Mouse (Mus musculus) hindbrain, embryonic 11.5 days (tissue): ENCODE measurements around the gene Atxn1. TPM values are rescaled to one million over a fixed set of nuclear protein-coding genes. Genes with fewer than 3 reads are reported as not detected.

Source experiments
- ATAC-seq: fragments of 200-750 bp; cut with Nextera tagmentation; 2 replicates; pipeline ENCODE4 v1.8.0; 2017; ENCODE audit warnings: mild to moderate bottlenecking, moderate TSS enrichment, moderate library complexity; ENCODE audit not compliant: low FRiP score
- DNase-seq: peaks from one replicate; pipeline ENCODE4 v3.0.0-alpha.2; 2015; ENCODE audit warnings: low spot score
- H3K27ac ChIP-seq: fragments of 300-500 bp; sonication (generic); 2 replicates; pipeline ENCODE4 v1.5.1; 2014; ENCODE audit warnings: mild to moderate bottlenecking, low read depth, low read length
- H3K27me3 ChIP-seq: fragments of 300-500 bp; sonication (generic); 2 replicates; pipeline ENCODE4 v1.6.1; 2014; ENCODE audit warnings: mild to moderate bottlenecking, low read length, moderate library complexity, mixed read lengths; ENCODE audit not compliant: control insufficient read depth, insufficient read depth
- H3K36me3 ChIP-seq: fragments of 300-500 bp; sonication (generic); 2 replicates; pipeline ENCODE4 v1.6.1; 2014; ENCODE audit warnings: mild to moderate bottlenecking, low read length, moderate library complexity, mixed read lengths; ENCODE audit not compliant: control insufficient read depth, insufficient read depth
- H3K4me1 ChIP-seq: fragments of 300-500 bp; sonication (generic); replicated peaks from 2 replicates; pipeline ENCODE4 v1.6.1; 2014; ENCODE audit warnings: low read length, mixed read lengths; ENCODE audit not compliant: control insufficient read depth, insufficient read depth
- H3K4me2 ChIP-seq: fragments of 300-500 bp; sonication (generic); replicated peaks from 2 replicates; pipeline ENCODE4 v1.6.1; 2014; ENCODE audit warnings: mild to moderate bottlenecking, low read depth, low read length
- H3K4me3 ChIP-seq: fragments of 300-500 bp; sonication (generic); 2 replicates; pipeline ENCODE4 v1.5.1; 2014; ENCODE audit warnings: low read depth, low read length
- H3K9ac ChIP-seq: fragments of 300-500 bp; sonication (generic); 2 replicates; pipeline ENCODE4 v1.6.1; 2014; ENCODE audit warnings: low read depth, low read length
- H3K9me3 ChIP-seq: fragments of 300-500 bp; sonication (generic); 2 replicates; pipeline ENCODE4 v1.6.1; 2016; ENCODE audit warnings: low read length; ENCODE audit not compliant: control insufficient read depth
- WGBS: fragments of 180-500 bp; shearing (Covaris S2); extraction: QIAGEN DNeasy Blood & Tissue Kit; methylation state at CpG from one replicate; pipeline ENCODE4 v1.1.7; 2014; 5-methylcytosine and 5-hydroxymethylcytosine counted together
- polyA plus RNA-seq: library from polyadenylated mRNA; unstranded; fragments of >200 nt; fragmentation: Nextera tagmentation; extraction: Ambion mirVana; gene quantifications from 2 replicates; pipeline ENCODE4 v1.2.1, GENCODE M21; 2014

Gene Atxn1
- polyA plus RNA-seq, 1 experiment from 2014 or later, result 3.2 TPM

GRCm38 (mm10) chr13:45687581-45687980 lies 277.2 kb downstream of the Atxn1 start:
- no peaks in the 10 kb centered on the region for H3K4me1 ChIP-seq
- no peaks in the 10 kb centered on the region for H3K27me3 ChIP-seq
- no peaks in the 10 kb centered on the region for H3K36me3 ChIP-seq
- H3K9me3 ChIP-seq, result no peaks in the 10 kb centered on the region
- no peak overlapping the region for H3K4me2 ChIP-seq
- DNase-seq (no peak), ATAC-seq (no peak)
- H3K4me3 ChIP-seq, result no peak overlapping the region
- no peak overlapping the region for H3K9ac ChIP-seq
- WGBS, result 91% methylated on average over 8 of the region's 8 CpGs
- no peak overlapping the region for H3K27ac ChIP-seq

DNA sequence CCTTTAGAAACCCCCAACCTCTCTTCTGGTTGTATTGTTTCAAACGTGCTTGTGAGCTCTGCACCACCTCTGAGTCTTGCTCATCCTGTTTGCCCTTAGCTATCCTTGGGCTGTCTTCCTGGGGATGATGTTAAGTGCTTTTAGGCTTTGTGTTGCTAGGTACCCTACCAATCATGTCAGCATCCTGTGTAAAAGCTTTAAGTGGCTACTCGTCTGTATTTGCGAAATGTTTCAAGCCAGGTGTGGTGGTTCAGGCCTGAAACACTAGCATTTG lies 278.6 kb downstream of the Atxn1 start:
- Histone ChIP-seq H3K4me2 (no peak overlapping the region), H3K27ac (no peak overlapping the region), H3K36me3 (no peaks in the 10 kb centered on the region), H3K9me3 (no peaks in the 10 kb centered on the region), H3K4me3 (no peak overlapping the region), H3K27me3 (no peaks in the 10 kb centered on the region), H3K4me1 (no peaks in the 10 kb centered on the region), H3K9ac (no peak overlapping the region)
- no peak for DNase-seq
- 54% methylated on average over 3 of the region's 3 CpGs for WGBS
- ATAC-seq, result no peak

DNA sequence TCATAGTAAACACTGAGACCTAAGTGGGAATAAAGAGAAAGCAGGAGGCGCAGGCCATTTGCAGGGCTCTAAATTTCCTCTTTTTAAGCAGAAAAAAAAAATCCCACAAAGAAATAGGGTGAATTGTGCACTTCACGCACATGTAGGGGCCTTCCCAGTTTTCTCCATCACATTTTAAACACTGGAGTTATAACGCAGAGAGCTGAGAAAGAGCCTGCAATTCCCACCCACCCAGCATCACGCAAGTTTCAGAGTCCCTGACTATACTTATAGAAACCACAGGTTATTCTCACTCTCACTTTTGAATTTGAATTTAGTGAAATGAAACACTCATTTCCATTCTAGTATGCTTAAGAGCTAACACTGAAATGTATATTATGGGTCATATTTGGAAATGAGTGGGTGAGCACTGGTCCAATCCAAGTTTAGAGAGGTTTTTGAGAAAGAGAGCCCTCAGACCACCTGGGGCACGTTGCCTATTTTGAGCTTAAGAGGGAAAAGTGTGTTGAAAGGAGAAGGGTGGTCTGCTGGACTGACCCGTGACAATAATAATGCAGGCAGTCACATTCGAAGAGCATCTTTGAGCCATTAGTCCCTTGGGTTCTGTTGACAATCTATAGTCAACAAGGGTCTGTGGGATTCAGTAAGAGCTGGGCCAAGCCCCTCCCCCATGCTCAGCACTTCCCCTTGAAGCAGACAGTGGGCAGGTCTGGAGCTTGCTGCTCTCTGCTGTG lies 279.1 kb downstream of the Atxn1 start:
- H3K9me3 ChIP-seq, result no peaks in the 10 kb centered on the region
- H3K27ac ChIP-seq, result no peak overlapping the region
- H3K27me3 ChIP-seq, result no peaks in the 10 kb centered on the region
- H3K36me3 ChIP-seq, result no peaks in the 10 kb centered on the region
- no peak overlapping the region for H3K9ac ChIP-seq
- ATAC-seq (no peak), DNase-seq (no peak)
- WGBS, result 87% methylated on average over 7 of the region's 7 CpGs
- no peaks in the 10 kb centered on the region for H3K4me1 ChIP-seq
- H3K4me2 ChIP-seq, result no peak overlapping the region
- H3K4me3 ChIP-seq, result no peak overlapping the region

DNA sequence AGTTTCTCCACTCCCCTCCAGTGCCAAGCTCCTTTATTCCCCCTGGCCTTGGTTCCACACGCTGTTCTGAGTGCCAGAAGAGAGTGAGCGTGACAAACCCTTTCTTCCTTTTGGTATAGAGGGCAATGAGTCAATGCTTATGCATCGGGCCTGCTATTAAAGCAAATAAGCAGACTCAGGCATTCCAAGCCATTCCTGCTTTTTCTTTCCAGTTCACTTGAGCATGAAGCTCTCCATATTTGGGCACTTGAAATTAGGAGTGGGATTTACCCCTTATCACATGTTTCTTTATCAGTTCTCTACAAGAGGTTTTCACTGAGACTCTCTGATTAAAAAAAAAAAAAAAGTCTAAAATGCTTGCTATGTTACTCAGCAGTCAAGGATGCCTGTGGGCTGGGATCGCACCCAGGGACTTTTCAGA lies 279.9 kb downstream of the Atxn1 start:
- ATAC-seq (no peak), DNase-seq (no peak)
- no peak overlapping the region for H3K4me2 ChIP-seq
- H3K4me3 ChIP-seq, result no peak overlapping the region
- H3K36me3 ChIP-seq, result no peaks in the 10 kb centered on the region
- 66% methylated on average over 4 of the region's 4 CpGs for WGBS
- no peaks in the 10 kb centered on the region for H3K9me3 ChIP-seq
- no peaks in the 10 kb centered on the region for H3K4me1 ChIP-seq
- H3K27me3 ChIP-seq, result no peaks in the 10 kb centered on the region
- no peak overlapping the region for H3K27ac ChIP-seq
- no peak overlapping the region for H3K9ac ChIP-seq

- H3K4me2 ChIP-seq, result no peak overlapping the region
- WGBS, result 73% methylated on average over 3 of the region's 3 CpGs
- H3K9ac ChIP-seq, result no peak overlapping the region
- H3K36me3 ChIP-seq, result no peaks in the 10 kb centered on the region
- H3K9me3 ChIP-seq, result no peaks in the 10 kb centered on the region
- H3K27me3 ChIP-seq, result no peaks in the 10 kb centered on the region
- DNase-seq (no peak), ATAC-seq (no peak)
- H3K27ac ChIP-seq, result no peak overlapping the region
- no peak overlapping the region for H3K4me3 ChIP-seq
- no peaks in the 10 kb centered on the region for H3K4me1 ChIP-seq
Observed at GRCm38 (mm10) chr13:45683991-45684390, 280.8 kb downstream of the Atxn1 start.

GRCm38 (mm10) chr13:45681196-45681595 lies 283.6 kb downstream of the Atxn1 start:
- 91% methylated on average over 5 of the region's 5 CpGs for WGBS
- DNase-seq (no peak), ATAC-seq (no peak)
- H3K36me3 ChIP-seq, result no peaks in the 10 kb centered on the region
- H3K4me3 ChIP-seq, result no peak overlapping the region
- H3K27ac ChIP-seq, result no peak overlapping the region
- no peak overlapping the region for H3K9ac ChIP-seq
- H3K27me3 ChIP-seq, result no peaks in the 10 kb centered on the region
- no peaks in the 10 kb centered on the region for H3K9me3 ChIP-seq
- no peaks in the 10 kb centered on the region for H3K4me1 ChIP-seq
- H3K4me2 ChIP-seq, result no peak overlapping the region

DNA sequence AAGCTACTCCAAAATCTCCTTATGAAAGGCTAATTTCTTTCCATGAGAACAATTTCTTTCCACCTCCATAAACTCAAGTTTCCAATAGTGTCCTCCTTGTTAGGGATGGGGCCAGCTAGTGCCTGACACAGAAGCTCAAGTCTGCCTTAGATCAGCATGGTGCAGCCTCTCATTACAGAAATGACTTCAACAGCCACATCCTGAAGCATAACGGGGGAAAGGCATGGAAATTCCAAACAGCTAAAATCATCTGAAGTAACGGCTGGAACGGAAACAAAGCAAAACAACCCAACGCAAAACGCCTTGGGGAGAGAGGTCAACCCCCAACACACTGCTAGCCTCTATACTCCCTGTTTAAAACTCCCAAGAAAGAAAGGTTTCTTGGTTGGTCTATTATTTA lies 284.2 kb downstream of the Atxn1 start:
- Histone ChIP-seq H3K27me3 (no peaks in the 10 kb centered on the region), H3K4me3 (no peak overlapping the region), H3K9ac (no peak overlapping the region), H3K27ac (no peak overlapping the region), H3K9me3 (no peaks in the 10 kb centered on the region), H3K4me2 (no peak overlapping the region), H3K4me1 (no peaks in the 10 kb centered on the region), H3K36me3 (no peaks in the 10 kb centered on the region)
- no peak for ATAC-seq
- WGBS, result 79% methylated on average over 5 of the region's 5 CpGs
- DNase-seq, result no peak

- Histone ChIP-seq H3K9me3 (no peaks in the 10 kb centered on the region), H3K4me2 (no peak overlapping the region), H3K27ac (no peak overlapping the region), H3K9ac (no peak overlapping the region), H3K4me3 (no peak overlapping the region), H3K4me1 (no peaks in the 10 kb centered on the region), H3K27me3 (no peaks in the 10 kb centered on the region), H3K36me3 (no peaks in the 10 kb centered on the region)
- ATAC-seq (no peak), DNase-seq (no peak)
- 100% methylated on average over 1 of the region's 1 CpGs for WGBS
Observed at GRCm38 (mm10) chr13:45679096-45679495, 285.7 kb downstream of the Atxn1 start.

GRCm38 (mm10) chr13:45672628-45673027 lies 292.2 kb downstream of the Atxn1 start:
- 56% methylated on average over 2 of the region's 2 CpGs for WGBS
- DNase-seq (no peak), ATAC-seq (no peak)
- no peaks in the 10 kb centered on the region for H3K36me3 ChIP-seq
- H3K4me1 ChIP-seq, result no peaks in the 10 kb centered on the region
- no peak overlapping the region for H3K9ac ChIP-seq
- H3K4me3 ChIP-seq, result no peak overlapping the region
- H3K9me3 ChIP-seq, result no peaks in the 10 kb centered on the region
- no peak overlapping the region for H3K4me2 ChIP-seq
- H3K27ac ChIP-seq, result no peak overlapping the region
- no peaks in the 10 kb centered on the region for H3K27me3 ChIP-seq
